Mouse (Mus musculus) right cerebral cortex, adult 2 months (tissue): ENCODE results near the gene Arhgef12.

ENCODE experiments used
- DNase-seq, 2 experiments: peaks; one replicate each; pipeline ENCODE4 v3.0.0; 2021 to 2022; ENCODE audit warnings: low spot score in 2 of 2

Gene Arhgef12

DNA sequence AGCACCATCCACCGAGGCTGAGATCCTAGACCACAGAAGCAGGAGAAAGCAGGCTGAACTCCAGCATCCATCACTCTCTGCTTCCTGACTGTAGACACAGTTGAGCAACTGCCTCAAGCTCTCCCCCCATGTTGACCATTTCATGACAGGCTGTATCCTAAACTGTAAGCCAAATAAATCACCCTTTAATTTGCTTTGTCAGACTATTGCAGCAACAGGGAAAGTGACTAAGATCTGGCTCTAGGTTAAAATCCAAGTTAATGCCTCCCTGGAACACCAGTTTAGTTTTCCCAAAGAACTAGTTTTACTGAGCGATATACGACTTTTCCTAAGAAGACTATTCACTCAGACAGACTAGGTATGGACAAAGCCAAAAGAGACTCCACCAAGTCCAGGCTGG is 28.3 kb downstream of the Arhgef12 start:
- DNase-seq, result no peak

DNA sequence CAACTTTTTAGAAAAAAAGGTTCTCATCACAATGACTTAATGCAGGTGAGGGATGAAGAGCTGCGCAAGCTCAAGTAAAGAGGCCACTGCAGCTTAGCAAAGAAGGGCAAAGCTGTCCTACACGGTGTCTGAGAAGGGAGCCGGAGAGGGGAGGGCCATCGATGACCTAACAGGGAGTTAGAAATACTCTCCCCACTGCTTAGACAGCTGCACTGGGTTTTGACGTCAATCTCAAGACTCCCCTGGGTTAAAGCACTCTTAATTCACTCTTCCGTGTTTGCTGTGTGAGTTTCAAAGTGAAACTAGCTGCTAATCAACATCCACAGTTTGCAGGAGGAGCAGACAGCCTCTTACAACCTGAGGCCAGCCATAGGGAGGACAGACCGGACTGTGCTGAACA is 30.9 kb downstream of the Arhgef12 start:
- no peak for DNase-seq

DNA sequence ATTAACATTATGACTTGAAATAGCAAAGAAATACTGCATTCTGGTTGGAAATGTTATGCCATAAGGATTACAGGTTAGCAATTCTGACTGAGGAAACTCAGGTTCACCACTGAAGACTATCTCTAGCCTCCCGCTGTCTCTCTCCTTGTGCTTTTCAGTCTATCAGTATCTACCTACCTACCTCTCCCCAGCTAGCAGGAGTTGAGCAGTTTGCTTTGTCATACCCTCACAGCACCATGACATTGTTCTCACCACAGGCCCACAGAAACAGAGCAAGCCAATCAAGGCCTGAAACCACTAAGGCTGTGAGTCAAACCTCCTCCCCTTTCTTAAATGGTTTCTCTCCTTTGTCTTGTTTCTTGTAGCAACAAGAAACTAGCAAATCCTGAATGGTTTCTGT is 32.4 kb downstream of the Arhgef12 start:
- no peak for DNase-seq

DNA sequence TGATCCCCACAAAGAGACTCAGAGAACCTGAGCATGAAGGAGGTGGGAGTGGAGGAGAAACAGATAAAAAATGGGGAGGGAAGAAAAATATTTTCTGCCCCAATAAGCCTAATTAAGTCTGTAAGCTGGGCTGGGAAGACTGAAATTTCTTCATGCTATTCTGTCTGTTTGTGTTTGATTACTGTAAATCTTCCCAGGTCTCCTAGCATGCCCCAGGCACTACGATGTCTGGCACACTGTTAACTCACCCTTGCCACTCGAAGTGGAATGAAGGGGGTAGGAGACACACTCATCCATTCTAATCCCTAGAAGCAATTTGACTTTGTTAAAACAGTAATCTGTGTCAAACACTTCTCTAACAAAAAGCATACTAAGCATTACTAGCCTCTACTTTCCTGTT is 35.3 kb downstream of the Arhgef12 start:
- DNase-seq, result no peak

DNA sequence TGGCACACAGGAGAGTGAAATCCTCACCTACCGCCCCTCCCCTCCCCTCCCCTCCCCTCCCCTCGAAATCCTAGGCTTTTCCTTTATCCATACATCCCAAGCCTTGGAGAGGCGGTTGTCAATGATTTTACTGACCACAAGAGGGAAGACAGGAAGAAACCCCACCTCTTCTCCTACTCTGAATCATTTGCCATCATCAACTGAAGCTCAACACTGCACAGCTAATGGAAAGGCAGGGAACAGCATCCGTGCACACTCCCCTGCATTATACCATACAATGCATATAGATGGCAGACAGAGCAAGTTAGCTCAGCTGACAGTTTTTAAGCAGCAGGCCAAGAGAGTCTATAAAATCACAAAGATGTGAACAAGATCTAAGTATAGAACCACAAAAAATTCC is 35.9 kb downstream of the Arhgef12 start:
- DNase-seq, result no peak

DNA sequence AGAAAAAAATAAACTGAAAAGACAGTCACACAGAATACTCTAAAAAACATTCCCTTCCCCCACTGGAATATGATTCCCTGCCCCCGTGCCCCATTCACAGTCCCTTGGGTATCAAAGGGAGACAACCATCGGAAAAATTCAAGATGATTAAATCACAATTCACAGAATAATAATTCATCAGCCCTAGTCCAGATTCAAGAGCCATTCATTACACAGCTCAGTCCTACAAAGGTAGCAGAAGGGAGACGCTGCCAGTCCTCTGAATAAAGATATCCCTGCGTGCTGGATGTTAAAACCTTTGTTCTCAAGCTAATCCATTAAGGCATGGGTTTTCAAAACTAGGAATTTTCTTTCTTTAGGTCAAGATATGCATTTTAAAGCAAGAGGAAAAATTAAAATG is 36.5 kb downstream of the Arhgef12 start:
- DNase-seq, result no peak

DNA sequence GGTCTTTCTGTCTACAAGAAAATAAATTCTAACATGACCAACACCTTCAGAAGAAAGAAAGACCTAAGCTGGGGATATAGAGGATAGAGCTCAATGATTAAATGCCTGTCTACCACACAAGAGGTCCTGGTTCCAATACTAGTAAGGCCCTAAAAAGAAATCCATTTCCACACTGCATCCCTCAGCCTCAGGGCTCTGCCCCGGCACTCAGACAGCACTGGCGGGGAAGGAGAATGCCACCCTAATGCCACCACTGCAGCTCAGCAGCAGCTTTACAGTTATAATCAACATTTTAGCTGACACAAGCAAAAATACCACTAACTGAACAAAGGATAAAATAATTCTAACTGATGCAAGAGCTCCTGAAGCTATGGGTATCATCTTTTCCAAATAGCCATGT is 36.9 kb downstream of the Arhgef12 start:
- DNase-seq, result no peak

DNA sequence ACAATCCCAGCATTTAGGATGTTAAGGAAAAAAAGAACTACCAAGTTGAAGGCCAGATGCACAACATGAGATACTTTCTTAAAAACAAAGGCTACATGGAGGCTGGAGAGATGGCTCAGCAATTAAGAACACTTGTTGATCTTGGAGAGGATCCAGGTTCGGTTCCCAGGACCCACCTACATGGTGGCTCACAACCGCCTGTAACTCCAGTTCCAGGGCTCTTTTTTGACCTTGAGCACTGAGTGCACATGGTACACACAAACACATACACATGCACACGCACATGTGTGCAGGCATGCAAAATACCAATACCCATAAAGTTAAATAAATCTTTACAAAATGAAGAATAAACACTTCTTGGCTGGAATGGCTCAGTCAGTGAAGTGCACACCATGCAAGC is 39.1 kb downstream of the Arhgef12 start:
- DNase-seq, result no peak

DNA sequence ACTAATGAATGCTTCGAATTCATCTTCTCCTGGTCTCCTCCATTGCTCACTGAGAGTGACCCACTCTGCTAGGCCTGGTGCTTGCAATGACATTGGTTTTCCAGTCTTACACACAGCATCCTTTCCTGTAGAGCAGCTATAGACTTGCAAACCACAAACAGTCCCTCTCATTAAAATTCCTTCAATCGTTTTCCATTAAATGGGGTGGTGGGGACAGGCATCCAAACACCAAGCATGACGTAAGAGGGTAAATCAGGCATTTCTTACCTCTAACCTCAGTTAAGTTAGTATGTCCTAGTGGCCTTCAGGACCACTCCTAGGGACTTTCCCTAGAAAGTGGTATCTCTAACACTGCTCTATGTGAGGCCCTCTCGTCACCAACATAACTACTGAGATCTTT is 41.8 kb downstream of the Arhgef12 start:
- no peak for DNase-seq

DNA sequence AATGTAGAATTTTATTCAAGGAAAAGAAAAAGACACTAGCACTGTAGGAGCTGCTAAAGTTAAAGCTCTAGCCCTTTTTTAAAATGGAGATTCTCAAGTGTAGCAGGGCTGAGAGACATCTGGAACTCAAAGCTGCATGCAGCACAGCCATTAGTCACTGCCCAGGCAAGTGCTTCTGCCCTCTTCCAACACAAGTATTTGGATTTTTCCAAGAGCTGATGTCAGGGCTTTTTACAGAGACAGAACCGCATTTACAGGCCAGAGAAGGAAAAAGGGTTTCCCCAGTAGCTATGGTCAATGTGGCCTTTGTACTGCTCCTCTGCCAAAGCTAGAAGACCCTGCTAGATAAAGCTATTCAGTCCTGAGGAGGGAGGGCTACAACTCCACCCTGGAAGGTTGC is 45.5 kb downstream of the Arhgef12 start:
- DNase-seq, result peak in 1 of 2 experiments; percentile 16

DNA sequence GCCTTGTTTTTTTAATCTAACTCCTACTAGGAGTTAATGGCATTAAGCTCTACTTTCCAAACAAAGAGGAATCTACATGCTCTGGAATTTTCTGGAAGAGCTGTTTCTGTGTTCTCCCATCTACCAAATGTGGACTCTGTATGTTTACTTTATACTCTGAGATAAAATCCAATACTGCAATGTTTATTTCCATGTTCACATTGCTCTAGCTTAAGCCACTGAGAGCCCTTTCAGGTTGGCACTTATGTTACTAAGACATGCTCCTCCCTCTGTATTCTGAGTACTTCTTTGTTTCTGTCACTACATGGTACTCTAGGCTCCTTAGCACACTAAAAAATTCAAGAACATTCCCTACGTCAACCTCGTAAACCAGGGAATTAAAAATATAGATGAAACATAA is 56.6 kb downstream of the Arhgef12 start:
- no peak for DNase-seq

DNA sequence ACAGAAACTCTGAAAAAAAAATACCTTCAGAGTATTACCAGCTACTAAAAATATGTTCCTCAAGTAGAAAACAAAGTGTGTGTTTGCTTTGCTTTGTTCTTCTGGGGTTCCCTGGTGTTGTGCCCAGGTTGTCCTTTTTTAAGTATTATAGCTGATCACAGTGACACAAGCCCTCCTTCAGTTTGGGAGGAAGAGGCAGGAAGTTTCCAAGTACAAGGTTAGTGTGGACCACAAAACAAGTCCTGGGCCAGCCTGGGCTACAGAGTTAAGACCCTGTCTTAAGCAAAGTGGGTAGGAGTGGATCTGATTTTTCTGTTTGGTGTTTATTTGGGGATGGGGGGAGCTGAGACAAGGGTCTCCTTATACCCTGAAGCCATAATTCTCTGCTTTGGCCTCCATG is 62.6 kb downstream of the Arhgef12 start:
- DNase-seq, result no peak

DNA sequence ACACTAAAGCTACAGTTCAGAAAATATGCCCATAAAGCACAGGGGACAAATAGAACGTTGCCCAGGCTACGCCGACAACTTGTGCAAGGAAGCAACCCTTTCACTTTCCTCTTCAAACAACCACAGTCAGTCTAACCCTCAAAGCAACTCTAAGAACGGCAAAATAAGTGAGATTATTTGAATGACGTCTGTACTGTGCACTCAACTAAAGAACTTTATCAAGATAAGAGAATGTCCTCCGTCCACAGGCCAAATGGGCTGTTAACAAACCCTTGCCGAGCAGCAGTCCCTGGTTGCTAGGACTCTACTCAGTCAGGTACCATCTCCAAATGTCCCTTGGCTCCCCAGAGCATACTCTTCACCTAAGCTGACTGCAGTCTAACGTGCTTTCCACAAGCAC is 68.6 kb downstream of the Arhgef12 start:
- no peak for DNase-seq

DNA sequence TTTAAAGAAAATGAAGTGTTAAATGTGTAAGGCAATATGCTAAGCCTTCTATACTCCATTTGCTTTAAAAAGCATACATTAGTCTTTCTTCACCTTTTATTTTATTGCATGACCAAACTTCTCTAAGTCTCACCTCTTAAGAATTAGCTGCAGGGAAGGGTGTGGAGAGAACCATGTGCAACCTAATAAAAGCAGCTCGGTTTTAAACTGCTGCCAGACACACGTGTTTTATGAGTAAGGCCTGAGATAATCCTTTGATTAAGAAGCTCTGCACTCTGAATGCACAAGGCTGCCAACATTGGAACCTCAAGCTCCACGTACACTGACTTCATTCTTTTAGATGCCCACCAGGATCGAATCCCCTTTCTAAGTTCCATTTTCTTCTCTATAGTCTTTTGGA is 71.8 kb downstream of the Arhgef12 start:
- no peak for DNase-seq

DNA sequence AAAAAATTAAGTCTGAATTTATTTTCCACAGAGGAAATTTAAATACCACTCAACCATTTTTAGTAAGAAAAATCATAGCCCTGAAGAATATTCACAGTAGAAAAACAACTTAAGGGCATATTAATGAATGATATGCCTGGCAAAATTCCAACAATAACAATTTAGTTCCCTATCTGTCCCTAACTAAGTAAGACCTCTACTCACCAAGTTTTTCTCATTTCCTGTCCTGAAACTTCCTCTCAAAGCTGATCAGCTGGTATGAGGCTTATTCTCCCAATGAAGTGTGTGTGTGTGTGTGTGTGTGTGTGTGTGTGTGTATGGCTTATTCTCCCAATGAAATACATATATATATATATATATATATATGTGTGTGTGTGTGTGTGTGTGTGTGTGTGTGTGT is 72.8 kb downstream of the Arhgef12 start:
- DNase-seq, result no peak

DNA sequence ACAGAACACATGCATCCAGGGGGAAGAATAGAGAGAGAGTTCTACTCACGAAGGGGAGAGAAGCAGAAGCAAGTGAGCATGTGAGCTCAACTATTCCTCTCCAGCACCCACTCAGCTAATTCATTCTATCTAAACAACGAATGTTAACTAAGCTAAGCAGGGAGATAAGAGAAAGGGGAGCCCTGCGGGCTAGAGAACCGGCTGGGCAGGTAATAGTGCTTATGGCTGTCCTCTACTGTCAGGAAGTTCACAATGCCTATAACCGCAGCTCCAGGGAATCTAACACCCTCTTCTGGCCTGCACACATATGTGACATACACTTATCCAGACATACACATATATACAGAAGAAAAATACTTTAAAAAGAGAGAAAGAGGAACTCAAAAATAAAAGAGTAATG is 79.3 kb downstream of the Arhgef12 start:
- no peak for DNase-seq

DNA sequence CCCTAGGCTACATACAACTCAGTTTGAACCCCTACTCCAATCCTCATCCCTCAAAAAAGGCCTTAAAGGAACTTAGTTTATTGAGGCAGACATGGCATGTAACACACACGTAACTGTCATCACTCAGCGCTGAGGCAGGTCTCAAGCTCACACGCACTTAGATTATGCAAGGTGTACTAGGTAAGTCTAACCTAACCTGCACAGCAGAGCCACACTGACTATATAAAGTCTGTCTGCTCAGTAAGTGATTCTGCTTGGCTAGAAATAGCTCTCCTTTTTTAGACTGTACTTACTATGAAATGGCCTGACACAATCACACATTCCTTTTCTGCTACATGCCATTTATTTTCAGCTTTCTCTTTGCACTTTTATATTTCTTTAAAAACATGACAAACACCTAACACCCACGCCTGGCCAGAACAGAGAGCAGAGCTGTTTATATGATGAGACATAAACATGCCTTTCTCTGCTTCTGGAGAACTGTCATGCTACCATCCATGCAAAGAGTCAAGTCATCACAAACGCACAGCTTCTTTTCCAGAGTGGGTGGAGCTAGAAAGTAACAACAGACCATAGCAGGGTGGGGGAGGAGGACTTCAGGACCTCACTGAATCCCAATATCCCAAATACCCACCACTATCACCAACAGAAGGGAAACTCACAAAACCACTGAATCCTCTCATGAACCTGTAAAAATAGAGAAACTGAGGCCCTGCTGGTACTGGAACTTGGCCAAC is 85.4 kb downstream of the Arhgef12 start:
- DNase-seq, result peak; percentile 41 to 62

DNA sequence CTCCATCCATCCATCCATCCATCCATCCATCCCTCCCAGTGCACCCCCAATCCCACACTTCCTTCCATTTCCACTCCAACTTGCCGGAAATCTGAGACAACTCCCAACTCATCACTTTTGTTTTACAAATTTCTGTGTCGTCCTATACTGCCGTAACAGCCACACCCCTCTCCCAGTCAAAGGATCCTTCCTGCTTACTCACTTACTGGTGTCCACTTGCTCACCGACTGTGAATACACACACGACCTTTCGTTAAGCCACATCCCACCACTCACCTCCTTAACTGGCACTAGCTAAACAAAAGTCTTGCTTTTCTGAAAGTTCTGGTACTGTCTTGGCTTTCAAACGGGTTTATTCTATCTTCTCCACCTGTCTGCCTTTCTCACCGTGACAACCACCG is 87.4 kb downstream of the Arhgef12 start:
- no peak for DNase-seq

DNA sequence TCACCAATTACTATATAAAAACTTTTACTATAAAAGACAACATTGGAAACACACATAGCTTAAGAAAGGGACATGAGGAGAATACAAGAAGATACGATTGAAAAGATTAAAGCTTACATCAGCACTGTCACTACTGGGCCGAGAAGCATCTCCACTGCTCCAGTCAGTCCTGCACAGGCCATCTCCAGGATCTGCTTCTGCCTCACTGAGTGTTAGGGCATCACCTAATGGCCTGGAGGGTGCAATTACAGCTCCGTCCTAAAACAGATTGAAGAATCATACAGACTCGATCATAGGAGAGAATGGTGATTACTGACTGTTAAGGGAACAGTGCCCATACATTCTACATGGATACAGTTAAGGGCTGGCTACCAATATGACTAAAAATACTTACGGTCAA is 91.3 kb downstream of the Arhgef12 start:
- no peak for DNase-seq

DNA sequence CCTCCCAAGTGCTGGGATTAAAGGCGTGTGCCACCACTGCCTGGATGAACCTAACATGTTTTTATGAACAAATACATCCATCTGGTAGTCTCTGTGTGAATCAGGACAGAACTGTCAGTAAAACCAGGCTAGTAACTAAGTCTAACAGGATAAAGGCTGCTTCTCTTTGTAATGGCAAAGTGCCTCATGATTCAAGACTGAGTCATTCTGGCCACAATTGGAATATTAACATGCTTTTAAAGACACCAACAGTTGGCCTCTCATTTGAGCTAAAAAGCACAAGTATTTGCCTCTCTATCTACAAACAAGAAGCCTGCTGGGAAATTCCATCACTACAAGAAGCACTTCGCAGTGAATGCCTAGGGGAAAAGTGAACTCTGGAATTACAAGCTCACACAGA is 91.7 kb downstream of the Arhgef12 start:
- no peak for DNase-seq

DNA sequence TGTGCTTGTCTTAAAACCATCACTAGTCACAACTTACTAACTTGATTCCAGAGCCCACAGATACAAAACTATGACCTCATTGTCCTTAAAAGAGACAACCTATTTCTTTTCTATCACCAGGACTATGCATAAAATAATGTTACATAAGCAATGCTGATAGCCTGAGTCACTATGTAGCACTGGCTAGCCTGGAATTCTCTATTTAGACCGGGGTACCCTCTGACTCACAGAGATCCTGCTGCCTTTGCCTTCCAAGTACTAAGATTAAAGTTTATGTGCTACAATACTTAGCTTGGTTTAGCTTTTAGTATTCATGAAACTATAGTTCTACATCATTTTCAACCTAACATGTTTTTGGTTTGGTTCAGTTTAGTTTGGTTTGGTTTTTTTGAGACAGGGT is 92.2 kb downstream of the Arhgef12 start:
- DNase-seq, result no peak

DNA sequence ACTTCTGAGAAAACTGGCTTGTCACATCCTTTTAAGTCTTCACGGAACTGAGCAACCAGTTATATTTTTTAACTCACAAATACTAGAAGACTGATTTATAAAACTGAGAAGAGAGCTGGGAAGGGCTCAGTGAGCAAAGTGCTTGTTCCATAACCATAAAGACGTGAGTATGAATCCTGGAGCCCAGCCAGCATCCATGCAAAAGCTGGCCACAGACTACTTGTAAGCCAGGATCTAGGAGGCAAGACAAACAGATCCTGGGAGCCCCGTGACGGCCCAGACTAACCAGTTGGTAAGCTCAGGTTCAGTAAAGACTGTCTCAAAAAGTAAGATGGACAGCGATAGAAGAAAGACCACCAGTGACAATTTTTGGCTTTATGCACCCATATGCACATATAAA is 94.5 kb downstream of the Arhgef12 start:
- no peak for DNase-seq

DNA sequence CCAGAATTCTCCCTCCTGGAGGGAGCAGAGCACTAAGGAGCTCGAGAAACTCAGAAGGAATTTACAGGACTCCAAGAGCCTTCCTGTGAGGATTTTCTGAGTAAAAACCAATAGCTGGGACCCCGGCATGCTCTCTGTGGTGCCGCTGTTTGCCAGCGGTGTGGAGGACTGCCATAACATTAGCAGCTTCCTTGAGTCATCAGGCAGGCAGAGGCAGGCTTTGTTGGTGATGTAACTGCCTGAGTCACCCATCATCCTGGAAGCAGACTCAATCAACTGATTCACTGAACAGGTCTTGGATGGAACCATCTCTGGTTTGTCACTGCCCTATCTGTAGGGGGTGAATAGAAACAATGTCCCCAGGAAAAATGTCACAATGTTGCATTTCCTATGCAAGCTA is 96.0 kb downstream of the Arhgef12 start:
- DNase-seq, result peak; percentile 53 to 61

DNA sequence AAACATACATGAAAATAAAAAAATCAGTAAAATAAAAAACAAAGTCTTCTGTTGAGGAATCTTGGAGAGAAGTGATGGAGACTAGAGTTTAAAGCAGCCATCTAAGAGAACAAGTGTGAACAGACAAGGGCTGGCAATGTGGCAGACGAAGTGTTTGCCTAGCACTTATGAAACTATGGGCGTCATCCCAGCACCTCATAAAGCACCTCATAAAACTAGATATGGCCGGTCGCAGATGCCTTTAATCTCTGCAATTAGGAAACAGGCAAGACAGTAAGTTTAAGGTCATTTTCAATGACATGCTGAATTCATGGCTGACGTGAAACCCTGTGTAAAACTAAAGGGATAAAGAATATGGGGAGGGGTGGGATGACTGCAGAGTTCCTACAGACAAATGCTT is 103.2 kb downstream of the Arhgef12 start:
- no peak for DNase-seq
